Mouse (Mus musculus) heart, embryonic 12.5 days (tissue): ENCODE data around the gene Psors1c2. TPM values are rescaled to one million over a fixed set of nuclear protein-coding genes. Genes with fewer than 3 reads are reported as not detected.
A peak's percentile ranks its signal among the peaks of the same experiment; 100 is the strongest.
"Not testable (repeated sequence)": the region's sequence is repeated elsewhere in the genome, so short reads cannot be mapped to it uniquely, and the experiment has no call there.

Source experiments
- ATAC-seq: fragments of 200-750 bp; cut with Nextera tagmentation; 2 replicates; pipeline ENCODE4 v1.8.0; 2017; ENCODE audit warnings: moderate TSS enrichment, moderate library complexity; ENCODE audit not compliant: insufficient number of reproducible peaks, low FRiP score
- H3K27ac ChIP-seq: fragments of 300-500 bp; sonication (generic); 2 replicates; pipeline ENCODE4 v1.5.1; 2016; ENCODE audit warnings: mild to moderate bottlenecking, moderate library complexity; ENCODE audit not compliant: poor library complexity, severe bottlenecking
- H3K27me3 ChIP-seq: fragments of 300-500 bp; sonication (generic); replicated peaks from 2 replicates; pipeline ENCODE4 v1.6.1; 2016; ENCODE audit warnings: mild to moderate bottlenecking, moderate library complexity
- H3K36me3 ChIP-seq: fragments of 300-500 bp; sonication (generic); 2 replicates; pipeline ENCODE4 v1.6.1; 2016; ENCODE audit warnings: mild to moderate bottlenecking, moderate library complexity
- H3K4me1 ChIP-seq: fragments of 300-500 bp; sonication (generic); replicated peaks from 2 replicates; pipeline ENCODE4 v1.6.1; 2016; ENCODE audit warnings: mild to moderate bottlenecking
- H3K4me2 ChIP-seq: fragments of 300-500 bp; sonication (generic); 2 replicates; pipeline ENCODE4 v1.6.1; 2016; ENCODE audit warnings: mild to moderate bottlenecking, moderate library complexity
- H3K4me3 ChIP-seq: fragments of 300-500 bp; sonication (generic); 2 replicates; pipeline ENCODE4 v1.5.1; 2016; ENCODE audit warnings: mild to moderate bottlenecking
- H3K9ac ChIP-seq: fragments of 300-500 bp; sonication (generic); 2 replicates; pipeline ENCODE4 v1.6.1; 2016; ENCODE audit warnings: mild to moderate bottlenecking, moderate library complexity
- H3K9me3 ChIP-seq: fragments of 300-500 bp; sonication (generic); replicated peaks from 2 replicates; pipeline ENCODE4 v1.6.1; 2016; ENCODE audit warnings: mild to moderate bottlenecking, moderate library complexity
- WGBS: fragments of 180-500 bp; shearing (Covaris S2); methylation state at CpG from one replicate; pipeline ENCODE4 v1.1.7; 2016; 5-methylcytosine and 5-hydroxymethylcytosine counted together
- polyA plus RNA-seq: library from polyadenylated mRNA; unstranded; fragments of >200 nt; fragmentation: Nextera tagmentation; extraction: Ambion mirVana; gene quantifications from 2 replicates; pipeline ENCODE4 v1.2.1, GENCODE M21; 2016

Gene Psors1c2
- polyA plus RNA-seq, 1 experiment from 2014 or later: 0.49 TPM

GRCm38 (mm10) chr17:35505776-35506175 lies 27.2 kb upstream of the Psors1c2 start, which contains the start of gene Pou5f1:
Gene Pou5f1, plus strand, starts transcription at chr17:35506018.
- 0 out of 2 replicates have a peak, but pooled peaks have one; percentile 7 for ATAC-seq
- H3K27ac ChIP-seq: no peak within 1 kb of the TSS
- no peak within 1 kb of the TSS for H3K9ac ChIP-seq
- 28% methylated on average over 13 of the region's 13 CpGs for WGBS
- H3K27me3 ChIP-seq: peaks cover 66% of the 10 kb centered on the region
- H3K4me3 ChIP-seq: no peak within 1 kb of the TSS
- no peaks in the 10 kb centered on the region for H3K9me3 ChIP-seq
- H3K4me1 ChIP-seq: peaks cover 10% of the 10 kb centered on the region
- no peak within 1 kb of the TSS for H3K4me2 ChIP-seq
- H3K36me3 ChIP-seq: no peaks in the 10 kb centered on the region

GRCm38 (mm10) chr17:35506881-35507280 lies 26.1 kb upstream of the Psors1c2 start:
- Histone ChIP-seq H3K9me3 (no peaks in the 10 kb centered on the region), H3K27me3 (peaks cover 64% of the 10 kb centered on the region), H3K9ac (no peak overlapping the region), H3K4me1 (peaks cover 10% of the 10 kb centered on the region), H3K36me3 (no peaks in the 10 kb centered on the region), H3K27ac (no peak overlapping the region), H3K4me2 (no peak overlapping the region), H3K4me3 (no peak overlapping the region)
- no peak for ATAC-seq
- 12% methylated on average over 10 of the region's 10 CpGs for WGBS

GRCm38 (mm10) chr17:35507556-35508260 lies 25.3 kb upstream of the Psors1c2 start:
- Histone ChIP-seq H3K9ac (no peak overlapping the region), H3K27me3 (peaks cover 64% of the 10 kb centered on the region), H3K36me3 (peaks cover 6% of the 10 kb centered on the region), H3K9me3 (no peaks in the 10 kb centered on the region), H3K4me2 (no peak overlapping the region), H3K4me1 (peaks cover 10% of the 10 kb centered on the region), H3K4me3 (no peak overlapping the region), H3K27ac (no peak overlapping the region)
- ATAC-seq: no peak
- WGBS: 18% methylated on average over 13 of the region's 13 CpGs

GRCm38 (mm10) chr17:35508279-35508678 lies 24.7 kb upstream of the Psors1c2 start:
- not testable (repeated sequence) for H3K27ac ChIP-seq, H3K9me3 ChIP-seq, H3K9ac ChIP-seq, ATAC-seq, H3K4me3 ChIP-seq, H3K4me2 ChIP-seq
- H3K36me3 ChIP-seq: peaks cover 11% of the 10 kb centered on the region
- H3K4me1 ChIP-seq: peaks cover 10% of the 10 kb centered on the region
- peaks cover 63% of the 10 kb centered on the region for H3K27me3 ChIP-seq
- 40% methylated on average over 5 of the region's 5 CpGs for WGBS

- Histone ChIP-seq H3K9me3 (no peaks in the 10 kb centered on the region), H3K4me2 (no peak overlapping the region), H3K9ac (no peak overlapping the region), H3K4me3 (no peak overlapping the region), H3K4me1 (peaks cover 14% of the 10 kb centered on the region), H3K36me3 (peaks cover 16% of the 10 kb centered on the region), H3K27ac (no peak overlapping the region), H3K27me3 (peaks cover 53% of the 10 kb centered on the region)
- ATAC-seq: no peak
- WGBS: 15% methylated on average over 8 of the region's 8 CpGs
These were observed 23.7 kb upstream of the Psors1c2 start for GRCm38 (mm10) chr17:35509284-35509683.

DNA sequence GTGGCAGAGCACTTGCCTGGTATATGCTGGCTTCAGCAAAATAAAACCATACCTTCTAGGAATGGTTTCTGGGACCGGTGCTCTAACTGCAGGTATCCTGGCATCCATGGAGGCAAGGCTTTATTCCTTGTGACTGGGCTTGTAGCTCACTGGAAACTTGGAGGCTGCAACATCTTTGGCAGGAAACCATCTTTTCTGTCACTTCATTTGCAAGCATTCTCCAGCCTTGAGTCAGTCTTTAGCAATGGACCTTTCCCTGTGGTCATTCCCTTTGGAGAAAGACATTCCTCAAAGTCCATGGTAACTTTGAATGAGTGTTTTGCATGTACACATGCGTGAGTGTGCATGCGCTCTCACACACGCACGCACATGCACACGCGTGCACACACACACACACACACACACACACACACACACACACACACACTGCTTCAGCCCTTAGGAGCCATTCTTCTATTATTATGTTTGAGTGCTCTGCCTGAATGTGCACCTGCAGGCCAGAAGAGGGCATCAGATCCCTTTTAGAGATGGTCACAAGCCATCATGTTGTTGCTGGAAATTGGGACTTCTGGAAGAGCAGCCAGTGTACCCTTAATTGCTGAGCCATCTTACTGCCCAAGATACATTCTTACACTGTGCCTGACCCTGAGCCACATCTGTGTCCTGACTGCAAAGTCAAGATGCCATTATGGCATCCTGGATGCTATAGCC lies 19.9 kb upstream of the Psors1c2 start:
- 87% methylated on average over 7 of the region's 7 CpGs for WGBS
- Histone ChIP-seq H3K9ac (no peak overlapping the region), H3K27me3 (peaks cover 15% of the 10 kb centered on the region), H3K36me3 (peaks cover 18% of the 10 kb centered on the region), H3K4me2 (no peak overlapping the region), H3K4me3 (no peak overlapping the region), H3K4me1 (peaks cover 37% of the 10 kb centered on the region), H3K27ac (no peak overlapping the region), H3K9me3 (no peaks in the 10 kb centered on the region)
- no peak for ATAC-seq

- Histone ChIP-seq H3K27me3 (peaks cover 10% of the 10 kb centered on the region), H3K4me3 (no peak overlapping the region), H3K9ac (peak overlapping the region; percentile 62; the same call in 1 of the 2 replicates), H3K9me3 (no peaks in the 10 kb centered on the region), H3K27ac (no peak overlapping the region), H3K4me2 (peak overlapping the region; percentile 71), H3K36me3 (peaks cover 18% of the 10 kb centered on the region), H3K4me1 (peaks cover 37% of the 10 kb centered on the region)
- 9% methylated on average over 2 of the region's 2 CpGs for WGBS
- ATAC-seq: no peak
These were observed 19.1 kb upstream of the Psors1c2 start for GRCm38 (mm10) chr17:35513886-35514285.

DNA sequence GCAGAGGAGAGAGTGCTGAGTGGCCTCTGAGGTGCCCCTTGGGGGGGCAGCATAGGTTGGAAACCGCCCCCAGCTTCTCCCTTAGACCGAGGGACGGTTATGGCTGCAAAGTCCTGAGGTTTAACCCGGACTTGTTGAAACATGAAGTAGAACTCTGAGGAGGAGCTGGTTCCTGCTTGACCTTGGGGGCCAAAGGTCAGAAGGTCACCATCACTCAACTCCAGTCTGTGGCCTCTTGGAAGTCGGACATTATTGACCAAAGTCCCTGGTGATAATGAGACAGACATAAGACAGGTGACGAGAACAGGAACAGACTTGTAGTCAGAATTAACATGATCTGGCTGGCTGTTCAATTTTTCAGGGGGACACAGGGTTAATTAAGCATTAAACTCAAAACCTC lies 18.2 kb upstream of the Psors1c2 start:
- H3K4me3 ChIP-seq: 0 out of 2 replicates have a peak overlapping the region, but pooled peaks have one; percentile 64
- WGBS: 64% methylated on average over 6 of the region's 6 CpGs

DNA sequence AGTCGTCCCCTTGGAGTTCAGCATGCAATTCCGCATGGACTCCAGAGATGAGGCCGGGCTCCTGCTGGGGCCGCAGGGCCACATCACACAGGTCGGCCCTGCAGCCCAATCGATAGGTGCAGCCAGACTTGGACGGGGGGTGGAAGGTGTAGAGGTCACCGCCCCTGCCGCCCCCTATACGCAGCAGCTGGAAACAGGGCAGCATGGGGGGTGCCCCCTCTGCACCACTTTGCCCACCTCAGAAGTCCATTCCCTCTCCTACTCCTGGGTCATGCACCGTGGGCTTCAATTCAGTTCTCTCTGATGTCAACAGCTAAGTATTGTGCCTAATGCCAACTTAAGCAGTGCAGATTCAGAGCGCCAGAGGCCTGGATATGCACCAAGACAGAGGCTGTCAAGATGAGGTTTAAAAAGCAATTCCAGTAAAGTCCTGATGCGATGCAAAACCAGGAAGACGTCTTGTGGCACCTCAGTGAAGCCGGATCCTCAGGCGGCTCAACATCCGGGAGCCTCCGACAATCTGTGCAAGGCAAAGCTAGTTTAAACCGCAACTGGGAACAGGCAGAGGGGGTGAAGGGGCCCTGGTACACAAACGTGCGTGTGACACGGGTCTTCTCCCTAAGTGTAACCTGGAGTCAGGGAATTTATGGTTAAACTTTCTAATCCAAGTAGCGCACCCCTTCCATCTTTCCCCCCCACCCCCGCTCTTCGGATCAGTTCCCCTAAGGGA lies 16.9 kb upstream of the Psors1c2 start:
- Histone ChIP-seq H3K36me3 (peaks cover 21% of the 10 kb centered on the region), H3K4me3 (peak overlapping the region; percentile 64), H3K9me3 (no peaks in the 10 kb centered on the region), H3K9ac (peak overlapping the region; percentile 62), H3K4me1 (peaks cover 27% of the 10 kb centered on the region), H3K4me2 (peak overlapping the region; percentile 71), H3K27me3 (no peaks in the 10 kb centered on the region), H3K27ac (0 out of 2 replicates have a peak overlapping the region, but pooled peaks have one; percentile 5)
- WGBS: 7% methylated on average over 25 of the region's 25 CpGs
- ATAC-seq: peak; percentile 8; the same call in 1 of the 2 replicates

More for the DNA sequence above, 18.2 kb upstream of the Psors1c2 start:
- Histone ChIP-seq H3K9ac (peak overlapping the region; percentile 62), H3K27ac (no peak overlapping the region), H3K4me2 (peak overlapping the region; percentile 71), H3K36me3 (peaks cover 18% of the 10 kb centered on the region), H3K27me3 (peaks cover 4% of the 10 kb centered on the region; the same call in 1 of the 2 replicates), H3K4me1 (peaks cover 29% of the 10 kb centered on the region), H3K9me3 (no peaks in the 10 kb centered on the region)
- no peak for ATAC-seq

- Histone ChIP-seq H3K9ac (peak within 1 kb of the TSS; percentile 75), H3K36me3 (peaks cover 29% of the 10 kb centered on the region), H3K9me3 (no peaks in the 10 kb centered on the region), H3K4me1 (peaks cover 27% of the 10 kb centered on the region), H3K27me3 (no peaks in the 10 kb centered on the region), H3K4me2 (peak within 1 kb of the TSS; percentile 71), H3K27ac (0 out of 2 replicates have a peak within 1 kb of the TSS, but pooled peaks have one; percentile 5), H3K4me3 (peak within 1 kb of the TSS; percentile 64)
- peak; percentile 96 for ATAC-seq
- under 1% methylated on average over 66 of the region's 67 CpGs for WGBS
These were observed 16.1 kb upstream of the Psors1c2 start, which contains the start of the genes Tcf19 and Cchcr1 for GRCm38 (mm10) chr17:35516652-35517500. Gene Tcf19, minus strand, starts transcription at chr17:35516824. Gene Cchcr1, plus strand, starts transcription at chr17:35517100.
